Mouse (Mus musculus) adrenal gland, postnatal 14 days (tissue): ENCODE data around the gene Ppard. TPM values are rescaled to one million over a fixed set of nuclear protein-coding genes. Genes with fewer than 3 reads are reported as not detected.

Source experiments
- DNase-seq: peaks from one replicate; pipeline ENCODE4 v3.0.0; 2021; ENCODE audit warnings: mixed read lengths
- total RNA-seq: library from RNA; stranded (reverse); gene quantifications from 2 replicates; pipeline ENCODE4 v1.2.3, GENCODE M21; 2021

Gene Ppard
- total RNA-seq, 1 experiment from 2014 or later: 36.1 TPM

DNA sequence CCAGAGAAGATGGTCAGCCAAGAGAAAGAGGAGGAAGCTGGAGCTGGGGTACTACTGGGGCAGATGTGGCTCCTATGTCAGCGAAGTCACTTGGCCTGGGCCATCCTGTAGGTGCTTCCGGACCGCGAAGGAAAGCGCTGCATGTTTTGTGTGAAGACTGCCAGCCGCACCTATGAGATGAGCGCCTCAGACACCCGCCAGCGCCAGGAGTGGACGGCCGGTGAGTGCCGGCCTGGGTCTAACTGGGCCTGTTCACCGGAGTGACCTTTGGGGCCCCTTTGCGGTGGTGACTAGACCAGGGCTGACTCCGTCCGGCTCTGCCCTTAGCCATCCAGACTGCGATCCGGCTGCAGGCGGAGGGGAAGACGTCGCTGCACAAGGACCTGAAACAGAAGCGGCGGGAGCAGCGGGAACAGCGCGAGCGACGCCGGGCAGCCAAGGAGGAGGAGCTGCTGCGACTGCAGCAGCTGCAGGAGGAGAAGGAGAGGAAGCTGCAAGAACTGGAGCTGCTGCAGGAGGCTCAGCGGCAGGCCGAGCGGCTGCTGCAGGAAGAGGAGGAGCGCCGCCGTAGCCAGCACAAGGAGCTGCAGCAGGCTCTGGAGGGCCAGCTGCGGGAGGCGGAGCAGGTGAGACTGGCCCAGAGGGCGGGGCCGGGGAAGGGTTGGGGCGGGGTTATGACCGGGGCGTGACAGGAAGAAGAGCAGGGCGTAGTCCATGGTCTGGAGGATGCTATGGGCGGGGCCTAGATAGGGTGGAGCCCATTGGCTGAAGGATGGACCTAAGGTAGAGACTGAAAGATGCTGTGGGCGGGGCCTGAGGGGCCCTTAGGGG, 8.7 kb upstream of the Ppard start:
- peak; percentile 97 for DNase-seq

DNA sequence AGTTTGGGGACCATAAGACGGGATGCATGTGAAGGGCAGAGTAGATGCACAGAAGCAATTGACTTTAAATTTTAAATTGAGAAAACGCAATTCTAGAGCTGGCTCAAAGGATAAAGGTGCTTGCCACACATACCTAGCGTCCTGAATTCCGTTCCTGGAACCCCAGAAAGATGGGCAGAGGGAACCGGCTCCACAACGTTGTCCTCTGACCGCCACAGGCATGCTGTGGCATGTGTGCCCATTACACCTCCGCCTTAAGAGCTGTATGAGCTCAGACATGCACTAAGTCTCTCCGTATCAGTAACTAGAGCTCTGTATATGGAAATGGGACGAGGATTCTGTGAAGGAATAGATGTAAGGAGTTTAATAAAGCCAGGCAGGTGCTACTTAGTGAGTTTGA, 7.9 kb upstream of the Ppard start:
- no peak for DNase-seq

DNA sequence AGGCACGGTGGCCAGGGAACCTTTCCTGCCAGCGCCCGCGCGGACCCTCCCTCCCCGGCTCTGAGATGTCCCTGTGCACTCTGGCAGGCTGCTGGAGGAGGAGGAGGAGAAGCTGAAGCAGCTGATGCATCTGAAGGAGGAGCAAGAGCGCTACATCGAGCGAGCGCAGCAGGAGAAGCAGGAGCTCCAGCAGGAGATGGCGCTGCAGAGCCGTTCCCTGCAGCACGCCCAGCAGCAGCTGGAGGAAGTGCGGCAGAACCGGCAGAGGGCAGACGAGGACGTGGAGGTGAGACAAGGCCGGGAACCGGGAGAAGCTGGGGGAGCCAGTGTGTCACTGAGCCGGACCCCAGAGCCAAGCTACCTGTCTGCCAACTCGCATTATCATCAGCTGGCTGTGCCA, 6.5 kb upstream of the Ppard start:
- DNase-seq: peak; percentile 95

DNA sequence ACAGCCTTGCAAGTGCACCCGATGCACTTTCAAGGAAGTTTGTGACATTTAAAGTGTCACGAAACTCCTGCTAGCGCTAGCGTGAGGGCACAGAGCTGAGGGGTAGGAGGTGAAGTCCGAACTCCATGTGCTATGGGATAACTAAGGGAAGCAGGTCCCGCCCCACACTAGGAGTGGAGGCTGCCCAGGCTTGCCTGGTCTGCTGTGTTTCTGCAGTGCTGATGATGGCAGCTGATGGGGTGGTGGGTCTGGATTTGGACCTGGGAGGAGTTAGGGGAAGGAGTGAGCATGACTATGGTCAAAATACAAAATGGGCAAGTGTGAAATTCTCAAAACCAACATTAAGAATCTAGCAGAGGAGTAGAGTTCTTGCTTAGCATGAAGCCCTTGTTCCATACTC, 2.0 kb upstream of the Ppard start:
- no peak for DNase-seq

DNA sequence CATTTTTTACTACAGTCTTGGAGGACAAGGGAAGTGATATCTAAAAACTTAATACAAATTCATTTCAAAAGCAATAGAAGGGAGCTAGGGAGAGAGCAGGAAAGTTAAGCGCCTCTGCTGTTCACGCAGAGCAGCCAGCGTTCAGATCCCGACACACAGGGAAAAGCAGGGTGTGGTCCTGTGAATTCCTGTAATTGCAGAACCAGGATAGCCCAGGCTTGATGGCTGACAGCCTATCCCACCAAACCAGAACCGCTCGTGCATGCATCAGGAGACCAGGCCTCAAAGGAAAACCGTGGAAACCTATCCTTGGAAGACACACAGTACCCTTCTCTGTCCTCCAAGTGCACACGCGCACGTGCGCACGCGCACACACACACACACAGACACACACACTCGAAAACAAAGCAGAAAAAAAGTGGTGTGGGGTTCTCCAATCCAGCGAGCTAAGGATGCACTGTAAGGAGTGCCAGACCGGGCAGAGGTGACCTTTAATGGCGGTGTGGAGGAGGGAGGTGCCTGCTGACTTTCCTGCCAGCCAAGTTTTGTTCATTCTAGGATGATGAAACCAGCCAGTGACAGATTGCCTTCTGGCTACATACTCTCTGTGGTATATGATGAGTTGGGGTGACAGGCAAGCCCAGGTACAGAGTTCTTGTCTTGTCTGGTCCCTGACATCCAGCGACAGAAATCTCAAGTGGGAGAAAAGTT, 1.3 kb upstream of the Ppard start:
- peak; percentile 45 for DNase-seq

DNA sequence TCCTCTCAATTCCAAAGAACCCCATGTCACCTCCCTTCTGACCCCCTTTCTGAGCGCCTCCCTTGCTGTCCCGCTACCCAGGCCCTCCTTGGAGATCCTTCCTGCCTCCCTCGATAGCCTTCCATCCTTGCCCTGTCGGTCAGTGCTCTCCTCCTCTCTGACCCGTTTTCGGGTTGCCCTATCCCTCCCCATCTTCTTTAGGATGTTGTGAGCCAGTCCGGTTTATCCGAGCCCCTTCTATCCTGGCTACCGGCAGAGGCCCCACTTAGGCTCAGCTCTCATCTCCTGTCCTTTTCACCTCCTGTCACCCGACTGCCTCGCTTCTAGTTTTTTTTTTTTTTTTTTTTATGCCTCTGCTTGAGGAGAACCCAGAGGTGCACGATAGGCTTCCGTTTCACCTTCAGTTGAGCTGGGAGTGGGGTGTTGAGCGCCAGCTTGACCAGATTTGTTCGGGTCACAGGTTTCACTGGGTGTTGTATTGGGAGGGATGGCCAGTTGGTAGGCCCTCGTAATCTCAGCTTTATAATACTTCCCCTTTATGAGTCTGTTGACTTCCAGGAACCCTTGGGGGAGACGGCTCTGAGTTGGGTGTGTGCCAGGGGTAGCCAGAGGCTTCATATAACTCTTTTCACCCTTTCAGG, 711 bp downstream of the Ppard start:
- DNase-seq: peak; percentile 60

DNA sequence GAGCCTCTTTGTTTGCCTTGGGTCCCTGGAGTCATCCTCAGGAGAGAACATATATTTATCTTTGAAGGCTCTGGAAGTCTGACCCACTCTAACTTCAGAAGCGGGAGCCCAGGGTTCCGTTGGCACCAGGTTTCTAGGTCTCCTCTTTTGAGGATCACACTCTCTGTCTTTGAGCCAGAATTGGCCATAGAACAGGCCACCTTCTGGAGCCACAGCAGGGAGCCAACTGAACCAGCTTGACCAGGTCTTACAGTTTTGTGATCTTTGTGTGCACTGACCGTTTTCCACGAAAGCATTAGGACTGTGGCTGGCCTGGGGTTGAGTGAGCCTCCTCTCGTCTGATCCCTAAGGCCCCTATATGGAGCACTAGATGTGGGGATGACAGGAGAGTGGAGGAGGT, 2.1 kb downstream of the Ppard start:
- no peak for DNase-seq

DNA sequence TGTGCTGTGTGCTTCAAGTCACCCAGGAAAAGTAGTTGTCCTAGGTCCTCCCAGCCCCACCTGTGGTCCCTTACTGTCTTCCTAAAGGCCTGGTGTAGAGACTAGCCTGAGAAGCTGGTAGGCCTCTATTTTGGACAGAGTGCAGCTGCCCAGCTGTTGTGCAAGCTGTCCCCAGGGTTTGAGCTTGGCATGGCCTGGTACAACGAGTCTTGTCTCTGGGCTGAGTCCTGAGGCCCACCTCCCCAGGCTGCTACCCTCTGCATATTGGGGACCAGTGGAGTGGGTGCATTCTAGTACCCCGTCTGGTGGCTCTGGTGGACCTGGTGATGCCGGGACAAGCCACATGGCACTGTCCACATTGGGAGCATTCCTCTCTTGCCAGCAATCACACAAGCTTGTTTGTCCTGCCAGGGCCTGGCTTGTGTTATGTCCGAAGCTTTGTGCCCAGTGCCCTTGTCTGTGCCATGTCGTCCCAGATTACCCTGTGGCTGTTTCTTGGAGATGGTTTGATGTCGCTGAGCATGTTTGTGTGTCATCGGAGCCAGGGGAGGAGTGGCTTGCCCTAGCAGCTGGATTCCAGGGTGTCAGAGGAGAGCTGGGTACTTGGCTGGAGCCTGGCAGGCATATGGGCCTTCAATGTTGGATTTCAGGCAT, 3.6 kb downstream of the Ppard start:
- peak; percentile 69 for DNase-seq

DNA sequence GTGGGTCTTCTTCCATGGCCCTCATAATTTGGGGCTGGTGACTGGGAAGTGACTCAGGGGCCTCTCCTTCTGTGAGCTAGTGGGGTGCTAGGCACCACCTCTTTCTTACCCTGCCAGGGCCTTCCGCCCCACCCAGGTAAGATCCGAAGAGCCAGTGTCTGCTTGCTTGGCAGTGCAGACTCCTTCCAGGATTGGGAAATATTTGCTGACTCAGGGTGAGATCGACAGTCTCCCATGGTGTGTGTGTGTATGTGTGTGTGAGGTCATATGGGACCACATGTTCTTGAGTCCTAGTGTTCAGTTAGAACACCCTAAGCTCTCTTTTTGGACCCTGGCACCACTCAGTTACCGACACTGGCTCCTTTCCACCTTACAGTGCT, 4.1 kb downstream of the Ppard start:
- peak; percentile 41 for DNase-seq

DNA sequence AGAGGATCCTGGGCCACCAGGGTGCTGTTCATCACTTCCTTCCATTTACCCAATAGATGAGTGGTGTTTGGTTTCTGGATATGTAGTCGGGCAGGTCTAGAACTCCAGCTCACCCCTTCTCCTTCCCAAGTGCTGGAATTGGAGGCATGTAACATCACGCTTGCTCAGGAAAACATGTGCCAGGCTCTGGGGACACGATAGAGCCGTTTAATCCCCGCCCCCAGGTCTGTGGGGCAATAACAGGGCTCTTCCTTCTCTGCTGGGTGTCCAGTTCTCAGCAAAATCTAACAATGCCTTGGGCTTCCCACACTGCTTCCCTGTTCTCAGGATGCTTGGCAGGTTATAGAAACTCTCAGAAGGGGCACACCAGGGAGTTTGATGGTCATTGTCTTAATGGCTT, 4.9 kb downstream of the Ppard start:
- no peak for DNase-seq

DNA sequence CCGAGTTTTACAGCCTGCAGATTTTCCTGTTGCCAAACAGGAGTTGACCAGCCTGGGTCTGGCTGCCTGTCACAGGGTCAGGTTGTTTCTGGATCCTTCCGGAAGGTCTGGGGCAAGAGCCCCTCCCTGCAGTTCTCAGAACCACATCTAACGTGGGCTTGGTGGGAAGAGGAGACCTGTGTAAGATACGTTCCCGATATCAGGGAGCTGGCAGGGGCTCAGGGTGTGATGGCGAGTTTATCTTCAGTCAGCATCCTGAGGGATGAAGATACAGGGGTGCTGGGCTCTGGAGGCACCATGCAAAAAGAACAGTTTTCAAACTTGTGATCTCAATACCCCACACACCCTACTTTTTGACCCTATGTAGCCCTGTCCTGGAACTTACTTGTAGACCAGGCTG, 5.4 kb downstream of the Ppard start:
- DNase-seq: no peak

DNA sequence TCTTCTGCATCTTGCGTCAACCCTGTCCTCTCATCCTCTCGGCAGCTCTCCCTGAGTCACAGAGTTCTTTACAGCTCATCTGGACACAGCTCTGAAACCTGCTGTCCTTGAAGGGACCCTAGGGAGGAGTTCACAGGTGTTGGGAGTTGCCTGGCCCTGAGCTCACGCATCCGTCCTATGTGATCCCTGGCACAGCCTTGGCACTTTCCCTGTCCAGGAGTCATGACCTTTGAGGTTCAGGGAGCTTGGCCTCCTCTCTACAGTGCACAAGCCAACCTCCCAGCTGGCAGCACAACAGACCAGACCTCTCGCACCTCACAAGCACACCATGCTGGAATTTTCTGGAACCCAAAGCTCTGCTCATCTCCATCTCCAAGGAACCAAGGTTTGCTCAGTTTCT, 8.3 kb downstream of the Ppard start:
- no peak for DNase-seq

DNA sequence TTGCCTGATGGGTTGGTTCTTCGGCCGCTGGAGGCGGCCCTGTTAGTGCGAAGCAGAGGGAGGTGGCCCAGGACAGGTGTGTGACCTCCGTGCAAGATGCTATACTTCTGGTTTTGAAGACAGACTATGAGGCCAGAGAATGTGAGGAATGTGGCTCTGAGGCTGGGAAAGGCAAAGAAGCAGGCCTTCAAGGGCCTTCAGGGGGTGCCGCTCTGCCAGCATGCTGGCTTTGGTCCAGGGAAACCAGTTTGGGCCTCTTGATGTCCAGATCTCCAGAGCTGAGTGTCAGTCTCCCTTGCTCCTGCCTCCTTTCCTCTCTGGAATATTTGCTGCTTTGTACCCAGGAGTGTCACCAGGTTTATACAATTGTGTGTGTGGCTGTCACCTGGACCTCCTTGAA, 9.8 kb downstream of the Ppard start:
- DNase-seq: no peak

DNA sequence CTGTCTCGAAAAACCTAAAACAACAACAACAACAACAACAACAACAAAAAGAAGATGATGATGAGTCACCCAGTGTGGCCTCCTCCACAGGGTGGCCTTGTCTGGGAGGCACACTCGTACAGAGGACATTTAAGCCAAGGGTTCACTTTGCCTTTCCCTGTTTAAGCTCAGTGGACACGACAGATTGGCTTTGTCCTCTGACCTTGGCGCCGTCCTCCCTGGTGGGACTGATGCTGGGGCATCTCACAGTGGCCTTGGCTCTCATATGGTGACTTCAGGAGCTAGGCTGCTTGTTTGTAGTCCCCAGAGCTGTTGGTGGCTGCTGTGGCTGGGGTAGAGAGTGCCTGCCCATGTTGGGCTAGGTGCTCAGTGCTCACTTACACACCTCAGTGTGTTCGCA, 11.7 kb downstream of the Ppard start:
- DNase-seq: no peak

DNA sequence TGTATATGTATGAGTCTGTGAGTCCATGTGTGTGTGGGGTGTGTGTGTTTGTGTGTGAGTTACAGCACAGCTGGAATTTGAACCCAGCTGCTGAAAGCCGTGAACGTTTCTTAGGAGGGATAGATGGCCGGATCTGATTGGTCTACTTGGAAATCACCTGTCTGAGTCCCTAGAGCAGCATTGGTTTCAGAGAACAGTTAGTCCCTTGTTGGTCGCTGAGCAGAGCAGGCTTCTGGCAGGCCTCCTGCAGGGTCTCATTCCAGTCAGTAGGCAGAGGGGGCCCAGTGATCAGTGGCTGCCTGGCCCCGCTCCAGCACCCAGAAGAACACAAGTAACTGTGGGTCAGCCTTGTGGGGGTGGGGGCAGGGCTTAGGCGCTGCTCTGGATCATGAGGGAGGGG, 12.2 kb downstream of the Ppard start:
- no peak for DNase-seq

DNA sequence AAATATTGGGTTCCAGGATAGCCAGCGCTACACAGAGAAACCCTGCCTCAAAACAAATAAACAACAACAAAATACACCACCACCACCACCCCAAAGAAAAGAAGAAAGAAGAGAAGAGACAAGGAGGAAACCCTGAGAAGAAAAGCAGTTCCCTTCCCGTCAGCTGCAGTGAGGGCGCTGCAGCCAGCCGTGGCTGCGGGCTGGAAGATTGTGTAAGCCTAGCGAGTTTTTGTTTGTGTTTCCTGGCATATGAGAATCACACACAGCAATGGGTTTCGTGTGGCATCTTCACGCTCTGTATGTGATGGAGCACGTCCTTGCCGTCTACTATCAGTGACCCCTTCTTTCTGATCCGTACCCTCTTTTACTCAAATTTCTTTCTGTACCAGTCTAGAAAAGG, 14.1 kb downstream of the Ppard start:
- no peak for DNase-seq

DNA sequence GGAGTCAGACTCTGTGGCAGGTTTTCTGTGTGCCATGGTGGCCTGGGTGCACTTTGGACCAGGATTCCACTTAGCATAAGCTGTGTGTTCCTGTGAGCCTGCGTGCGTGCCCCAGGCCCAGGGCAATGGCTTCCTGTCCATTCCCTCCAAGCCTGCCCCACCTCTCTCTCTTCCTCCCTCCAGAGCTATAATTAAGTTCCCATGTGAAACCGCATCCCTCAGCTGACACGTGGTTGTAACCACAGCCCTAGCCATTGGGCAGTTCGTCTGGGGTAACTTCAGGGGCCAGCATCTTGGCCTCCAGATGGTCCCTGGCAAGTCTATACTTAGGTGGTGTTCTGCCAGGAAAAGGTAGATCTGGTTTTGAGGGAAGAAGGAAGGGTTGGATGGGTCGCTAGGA, 15.1 kb downstream of the Ppard start:
- no peak for DNase-seq

DNA sequence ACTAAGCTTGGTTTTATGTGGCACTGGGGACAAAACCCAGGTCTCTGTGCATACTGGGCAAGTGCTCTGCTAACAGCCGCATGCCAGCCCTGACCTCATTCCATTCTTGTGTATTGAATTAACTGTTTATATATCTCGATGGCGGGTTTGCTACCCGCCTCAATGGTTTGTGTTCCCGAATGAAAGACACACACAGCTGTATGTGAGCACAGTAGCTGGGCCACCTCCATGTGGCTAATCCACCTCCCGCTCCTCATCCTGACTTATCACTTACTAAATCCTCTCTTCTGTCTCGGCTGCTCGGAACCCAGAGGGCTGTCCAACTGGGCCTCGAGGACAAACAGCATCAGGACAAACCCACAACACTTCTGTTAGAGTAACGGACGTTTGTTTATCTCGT, 16.6 kb downstream of the Ppard start:
- no peak for DNase-seq

DNA sequence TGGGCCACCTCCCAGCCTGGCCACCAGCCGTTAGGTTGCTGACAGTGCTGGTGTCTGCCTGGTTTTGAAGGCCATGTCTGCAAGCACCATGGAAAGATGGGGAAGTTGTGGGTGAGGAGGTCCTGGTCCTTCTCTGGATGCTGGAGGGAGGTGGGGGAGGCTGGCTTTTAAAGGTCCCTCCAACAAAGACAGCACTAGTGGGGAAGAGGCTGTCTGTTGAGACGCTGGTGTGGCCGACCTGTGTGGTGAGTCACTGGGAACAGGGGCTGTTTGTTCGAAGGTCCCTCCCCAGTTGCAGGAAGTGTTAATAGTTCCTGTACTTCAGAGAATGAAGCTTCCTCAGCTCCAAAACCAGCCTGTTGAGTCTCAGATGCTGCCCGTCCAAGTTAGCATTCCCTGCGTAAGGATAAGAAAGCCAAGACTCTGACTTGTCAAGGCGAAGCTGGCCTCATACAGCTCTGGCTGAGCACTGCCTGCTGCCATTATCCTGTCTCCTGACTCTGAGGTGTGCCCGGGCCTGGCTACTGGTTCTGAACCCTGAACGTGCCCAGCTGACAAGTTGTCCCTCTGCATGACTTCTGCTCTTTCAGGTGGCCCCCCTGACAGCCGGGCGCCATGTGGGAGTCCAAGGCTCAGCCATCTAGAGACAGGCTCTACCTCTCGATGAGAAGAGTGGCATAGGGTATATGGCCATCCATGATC, 19.2 kb downstream of the Ppard start:
- DNase-seq: no peak

DNA sequence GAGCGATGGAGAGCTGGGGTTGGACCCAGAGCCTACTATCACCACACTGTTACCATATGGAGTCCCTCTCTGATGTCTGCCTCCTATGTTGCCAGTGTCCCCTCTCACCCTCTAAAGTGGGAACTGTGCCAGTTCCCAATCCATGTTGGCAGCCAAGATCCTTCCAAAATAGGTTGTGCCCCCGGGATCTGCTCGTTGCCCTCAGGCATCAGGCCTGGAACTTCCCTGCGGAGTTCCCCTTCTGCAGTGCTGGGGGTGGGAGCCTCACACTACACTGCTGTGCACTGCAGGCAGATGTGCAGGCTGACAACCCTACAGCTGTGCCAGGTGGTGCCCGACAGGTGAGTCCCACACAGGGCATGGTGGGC, 19.8 kb downstream of the Ppard start:
- DNase-seq: no peak

DNA sequence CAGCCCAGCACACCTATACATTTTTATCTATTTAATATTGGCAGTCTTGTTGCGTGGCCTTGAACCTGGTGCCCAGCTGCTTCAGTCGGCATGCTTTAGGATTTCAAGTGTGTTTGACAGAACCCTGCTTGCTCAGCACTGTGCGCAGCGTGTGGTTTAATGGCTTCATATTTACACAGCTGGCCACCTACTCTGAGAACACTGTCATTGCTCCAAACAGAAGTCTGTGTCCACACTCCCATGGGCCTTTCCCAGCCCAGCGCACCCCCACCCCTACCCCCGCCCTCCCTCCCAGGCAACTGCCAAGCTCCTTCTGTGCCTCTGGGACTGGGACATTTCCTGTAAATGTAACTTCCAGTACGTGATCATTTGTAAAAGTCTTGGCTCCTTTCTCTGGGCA, 20.7 kb downstream of the Ppard start:
- DNase-seq: peak; percentile 45

DNA sequence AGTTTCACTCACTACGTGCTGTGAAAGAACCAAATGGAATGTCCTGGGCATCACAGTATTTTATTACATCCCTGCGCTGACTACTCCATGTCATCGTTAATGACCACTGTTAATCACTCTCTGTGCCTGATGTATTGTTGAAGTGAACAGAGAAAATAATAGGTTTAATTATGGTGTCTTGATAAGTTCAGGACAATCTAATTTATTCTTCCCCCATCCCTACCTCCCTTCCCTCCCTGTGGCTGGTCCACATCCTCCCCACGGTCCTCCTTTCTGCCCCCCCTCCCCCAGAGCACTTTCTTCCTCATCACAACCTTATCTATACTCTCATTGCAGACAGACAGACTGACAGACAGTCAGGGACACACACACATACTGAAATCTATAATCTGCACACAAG, 22.3 kb downstream of the Ppard start:
- no peak for DNase-seq
